Mouse (Mus musculus): ENCODE data around the gene Lpar3. TPM values are rescaled to one million over a fixed set of nuclear protein-coding genes. Genes with fewer than 3 reads are reported as not detected.

Lpar3 gene
- polyA plus RNA-seq, 1 experiment, result not detected

- 41% methylated on average over 10 of the region's 10 CpGs for WGBS
- Histone ChIP-seq H3K27ac (ENCODE audit: control insufficient read depth, insufficient read depth, low read depth, low read length, poor library complexity) (no peak overlapping the region), H3K4me1 (ENCODE audit: control insufficient read depth, insufficient read depth, low read length) (no peaks in the 10 kb centered on the region), H3K4me3 (replicated peaks; ENCODE audit: control insufficient read depth, low read depth, low read length) (no peak overlapping the region)
- TF ChIP-seq CTCF (IDR thresholded peaks at IDR 0.05; ENCODE audit: control insufficient read depth, insufficient read depth, low read length) (no peak), POLR2A (IDR thresholded peaks at IDR 0.05; ENCODE audit: borderline replicate concordance, control insufficient read depth, low read depth, low read length) (no peak)
Observed at GRCm38 (mm10) chr3:146234530-146234929, 13.8 kb downstream of the Lpar3 start.

- no peak for TF ChIP-seq POLR2A (IDR thresholded peaks at IDR 0.05; ENCODE audit: borderline replicate concordance, control insufficient read depth, low read depth, low read length)
- no peak for TF ChIP-seq CTCF (IDR thresholded peaks at IDR 0.05; ENCODE audit: control insufficient read depth, insufficient read depth, low read length)
- H3K4me1 ChIP-seq (ENCODE audit: control insufficient read depth, insufficient read depth, low read length), result no peaks in the 10 kb centered on the region
- H3K27ac ChIP-seq (ENCODE audit: control insufficient read depth, insufficient read depth, low read depth, low read length, poor library complexity), result no peak overlapping the region
- H3K4me3 ChIP-seq (replicated peaks; ENCODE audit: control insufficient read depth, low read depth, low read length), result no peak overlapping the region
- WGBS, result 74% methylated on average over 8 of the region's 8 CpGs
Observed at GRCm38 (mm10) chr3:146236280-146236679, 15.5 kb downstream of the Lpar3 start.

- H3K4me3 ChIP-seq (replicated peaks; ENCODE audit: control insufficient read depth, low read depth, low read length), result no peak overlapping the region
- WGBS, result 83% methylated on average over 5 of the region's 5 CpGs
- H3K27ac ChIP-seq (ENCODE audit: control insufficient read depth, insufficient read depth, low read depth, low read length, poor library complexity), result no peak overlapping the region
- no peaks in the 10 kb centered on the region for H3K4me1 ChIP-seq (ENCODE audit: control insufficient read depth, insufficient read depth, low read length)
- TF ChIP-seq POLR2A (IDR thresholded peaks at IDR 0.05; ENCODE audit: borderline replicate concordance, control insufficient read depth, low read depth, low read length) (no peak), CTCF (IDR thresholded peaks at IDR 0.05; ENCODE audit: control insufficient read depth, insufficient read depth, low read length) (no peak)
Observed at GRCm38 (mm10) chr3:146237676-146238075, 16.9 kb downstream of the Lpar3 start.

GRCm38 (mm10) chr3:146244630-146245029, 23.9 kb downstream of the Lpar3 start:
- 66% methylated on average over 1 of the region's 1 CpGs for WGBS
- TF ChIP-seq POLR2A (IDR thresholded peaks at IDR 0.05; ENCODE audit: borderline replicate concordance, control insufficient read depth, low read depth, low read length), result no peak
- TF ChIP-seq CTCF (IDR thresholded peaks at IDR 0.05; ENCODE audit: control insufficient read depth, insufficient read depth, low read length), result no peak

GRCm38 (mm10) chr3:146246557-146246956, 25.8 kb downstream of the Lpar3 start:
- no peak overlapping the region for H3K4me3 ChIP-seq (replicated peaks; ENCODE audit: control insufficient read depth, low read depth, low read length)
- H3K27ac ChIP-seq (ENCODE audit: control insufficient read depth, insufficient read depth, low read depth, low read length, poor library complexity), result no peak overlapping the region
- 58% methylated on average over 8 of the region's 8 CpGs for WGBS
- H3K4me1 ChIP-seq (ENCODE audit: control insufficient read depth, insufficient read depth, low read length), result no peaks in the 10 kb centered on the region
- TF ChIP-seq CTCF (IDR thresholded peaks at IDR 0.05; ENCODE audit: control insufficient read depth, insufficient read depth, low read length) (no peak), POLR2A (IDR thresholded peaks at IDR 0.05; ENCODE audit: borderline replicate concordance, control insufficient read depth, low read depth, low read length) (no peak)

More at GRCm38 (mm10) chr3:146244630-146245029, 23.9 kb downstream of the Lpar3 start:
- no peak overlapping the region for H3K27ac ChIP-seq (ENCODE audit: control insufficient read depth, insufficient read depth, low read depth, low read length, poor library complexity)
- no peaks in the 10 kb centered on the region for H3K4me1 ChIP-seq (ENCODE audit: control insufficient read depth, insufficient read depth, low read length)
- H3K4me3 ChIP-seq (replicated peaks; ENCODE audit: control insufficient read depth, low read depth, low read length), result no peak overlapping the region

GRCm38 (mm10) chr3:146246992-146247391, 26.2 kb downstream of the Lpar3 start:
- Histone ChIP-seq H3K4me1 (ENCODE audit: control insufficient read depth, insufficient read depth, low read length) (no peaks in the 10 kb centered on the region), H3K4me3 (replicated peaks; ENCODE audit: control insufficient read depth, low read depth, low read length) (no peak overlapping the region), H3K27ac (ENCODE audit: control insufficient read depth, insufficient read depth, low read depth, low read length, poor library complexity) (no peak overlapping the region)
- 79% methylated on average over 2 of the region's 2 CpGs for WGBS
- no peak for TF ChIP-seq CTCF (IDR thresholded peaks at IDR 0.05; ENCODE audit: control insufficient read depth, insufficient read depth, low read length)
- no peak for TF ChIP-seq POLR2A (IDR thresholded peaks at IDR 0.05; ENCODE audit: borderline replicate concordance, control insufficient read depth, low read depth, low read length)

GRCm38 (mm10) chr3:146249895-146250294, 29.1 kb downstream of the Lpar3 start:
- TF ChIP-seq POLR2A (IDR thresholded peaks at IDR 0.05; ENCODE audit: borderline replicate concordance, control insufficient read depth, low read depth, low read length) (no peak), CTCF (IDR thresholded peaks at IDR 0.05; ENCODE audit: control insufficient read depth, insufficient read depth, low read length) (no peak)
- 76% methylated on average over 8 of the region's 8 CpGs for WGBS
- Histone ChIP-seq H3K4me1 (ENCODE audit: control insufficient read depth, insufficient read depth, low read length) (no peaks in the 10 kb centered on the region), H3K4me3 (replicated peaks; ENCODE audit: control insufficient read depth, low read depth, low read length) (no peak overlapping the region), H3K27ac (ENCODE audit: control insufficient read depth, insufficient read depth, low read depth, low read length, poor library complexity) (no peak overlapping the region)

- 79% methylated on average over 6 of the region's 6 CpGs for WGBS
Observed at GRCm38 (mm10) chr3:146251771-146252170, 31.0 kb downstream of the Lpar3 start.

GRCm38 (mm10) chr3:146253736-146254320, 33.1 kb downstream of the Lpar3 start:
- H3K4me1 ChIP-seq (ENCODE audit: control insufficient read depth, insufficient read depth, low read length), result peaks cover 4% of the 10 kb centered on the region; the same call in 1 of the 2 replicates
- no peak overlapping the region for H3K4me3 ChIP-seq (replicated peaks; ENCODE audit: control insufficient read depth, low read depth, low read length)
- TF ChIP-seq POLR2A (IDR thresholded peaks at IDR 0.05; ENCODE audit: borderline replicate concordance, control insufficient read depth, low read depth, low read length) (no peak), CTCF (IDR thresholded peaks at IDR 0.05; ENCODE audit: control insufficient read depth, insufficient read depth, low read length) (no peak)
- H3K27ac ChIP-seq (ENCODE audit: control insufficient read depth, insufficient read depth, low read depth, low read length, poor library complexity), result no peak overlapping the region
- WGBS, result 78% methylated on average over 3 of the region's 3 CpGs

More at GRCm38 (mm10) chr3:146251771-146252170, 31.0 kb downstream of the Lpar3 start:
- Histone ChIP-seq H3K4me1 (ENCODE audit: control insufficient read depth, insufficient read depth, low read length) (peaks cover 2% of the 10 kb centered on the region; the same call in 1 of the 2 replicates), H3K4me3 (replicated peaks; ENCODE audit: control insufficient read depth, low read depth, low read length) (no peak overlapping the region), H3K27ac (ENCODE audit: control insufficient read depth, insufficient read depth, low read depth, low read length, poor library complexity) (no peak overlapping the region)
- no peak for TF ChIP-seq POLR2A (IDR thresholded peaks at IDR 0.05; ENCODE audit: borderline replicate concordance, control insufficient read depth, low read depth, low read length)
